Mouse (Mus musculus): ENCODE data around the gene Plekha7. TPM values are rescaled to one million over a fixed set of nuclear protein-coding genes. Genes with fewer than 3 reads are reported as not detected.

The Plekha7 gene
- polyA plus RNA-seq, 1 experiment = 24.4 TPM

DNA sequence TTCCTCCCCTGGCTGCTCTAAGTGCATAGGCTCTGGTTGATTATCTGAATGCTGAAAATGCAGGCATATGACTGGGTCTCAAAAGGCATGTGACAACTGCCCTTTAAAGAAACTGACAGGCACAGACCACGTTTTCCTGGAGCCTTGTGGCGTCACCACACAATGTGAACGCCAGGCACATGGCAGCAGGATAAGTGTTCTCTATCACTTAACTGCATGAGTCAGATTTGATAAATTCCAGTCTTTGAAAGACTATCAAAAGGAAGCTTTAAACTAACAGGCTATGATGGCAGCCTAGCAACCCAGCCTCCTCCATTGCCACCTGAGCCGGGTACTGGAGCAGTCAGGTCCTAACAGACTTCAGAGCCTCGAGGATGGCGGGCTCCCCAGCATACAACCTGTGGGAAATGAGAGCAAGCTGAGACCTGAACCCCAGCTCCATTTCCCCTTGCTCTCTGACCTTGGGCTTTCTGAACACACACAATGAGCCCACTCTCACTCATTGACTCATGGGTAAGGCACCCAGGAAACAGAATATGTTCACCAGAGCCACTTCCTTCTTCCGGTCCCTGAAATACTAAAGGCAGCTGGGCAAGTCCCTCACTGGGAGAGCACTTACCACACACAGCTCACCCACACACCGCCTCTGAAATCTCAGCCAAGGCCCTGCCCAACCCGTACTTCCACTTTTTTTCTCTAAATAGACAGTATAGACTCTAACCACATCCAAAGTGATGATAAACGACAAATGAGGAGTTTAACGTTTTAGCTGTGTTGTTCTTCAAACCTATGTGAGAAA, 77.2 kb downstream of the Plekha7 start:
- 10% methylated on average over 11 of the region's 11 CpGs for WGBS
- Histone ChIP-seq H3K27me3 (ENCODE audit: control insufficient read depth, insufficient read depth, low read length) (no peaks in the 10 kb centered on the region), H3K4me3 (ENCODE audit: control insufficient read depth, insufficient read depth, low read length) (no peak overlapping the region), H3K27ac (ENCODE audit: control insufficient read depth, insufficient read depth, low read length) (peak overlapping the region; percentile 36; the same call in 1 of the 2 replicates), H3K36me3 (ENCODE audit: control insufficient read depth, insufficient read depth, low read length) (no peaks in the 10 kb centered on the region), H3K4me1 (replicated peaks; ENCODE audit: control insufficient read depth, insufficient read depth, low read length) (peaks cover 35% of the 10 kb centered on the region)
- DNase-seq = peak; percentile 46
- TF ChIP-seq CTCF (IDR thresholded peaks at IDR 0.05; ENCODE audit: borderline replicate concordance, control insufficient read depth, extremely low read depth, insufficient read depth, low read length, poor library complexity) = no peak

DNA sequence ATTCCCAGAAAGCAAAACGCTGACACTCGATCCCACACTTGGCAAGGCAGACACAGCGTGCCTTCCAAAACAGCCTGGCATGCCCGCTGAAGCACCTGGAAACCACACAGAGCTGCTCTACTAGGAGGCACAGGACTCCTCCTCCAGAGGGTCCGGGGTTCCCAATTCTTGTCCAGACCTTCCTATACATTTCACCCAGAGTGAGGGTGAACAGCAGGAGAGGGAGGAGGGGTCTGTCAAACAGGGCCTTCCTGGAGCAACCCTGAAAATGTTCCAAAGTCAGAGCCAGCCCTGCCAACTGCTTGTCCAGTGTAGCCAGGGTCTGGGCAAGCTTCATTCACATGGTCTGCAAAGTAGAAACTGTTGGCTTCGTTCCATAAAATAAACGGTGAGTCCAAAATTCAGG, 81.3 kb downstream of the Plekha7 start:
- Histone ChIP-seq H3K36me3 (ENCODE audit: control insufficient read depth, insufficient read depth, low read length) (no peaks in the 10 kb centered on the region), H3K27me3 (ENCODE audit: control insufficient read depth, insufficient read depth, low read length) (no peaks in the 10 kb centered on the region), H3K4me3 (ENCODE audit: control insufficient read depth, insufficient read depth, low read length) (no peak overlapping the region), H3K27ac (ENCODE audit: control insufficient read depth, insufficient read depth, low read length) (no peak overlapping the region), H3K4me1 (replicated peaks; ENCODE audit: control insufficient read depth, insufficient read depth, low read length) (peaks cover 13% of the 10 kb centered on the region)
- DNase-seq = no peak
- 87% methylated on average over 7 of the region's 7 CpGs for WGBS
- TF ChIP-seq CTCF (IDR thresholded peaks at IDR 0.05; ENCODE audit: borderline replicate concordance, control insufficient read depth, extremely low read depth, insufficient read depth, low read length, poor library complexity) (no peak), POLR2A (IDR thresholded peaks at IDR 0.05; ENCODE audit: control insufficient read depth, extremely low read depth, insufficient read depth, low read length, poor library complexity) (no peak)

GRCm38 (mm10) chr7:116226316-116226715, 81.9 kb downstream of the Plekha7 start:
- Histone ChIP-seq H3K4me1 (replicated peaks; ENCODE audit: control insufficient read depth, insufficient read depth, low read length) (peaks cover 12% of the 10 kb centered on the region), H3K4me3 (ENCODE audit: control insufficient read depth, insufficient read depth, low read length) (no peak overlapping the region)
- WGBS = 99% methylated on average over 6 of the region's 6 CpGs

GRCm38 (mm10) chr7:116224543-116224942, 83.6 kb downstream of the Plekha7 start:
- H3K36me3 ChIP-seq (ENCODE audit: control insufficient read depth, insufficient read depth, low read length) = no peaks in the 10 kb centered on the region
- WGBS = 96% methylated on average over 2 of the region's 2 CpGs
- H3K27ac ChIP-seq (ENCODE audit: control insufficient read depth, insufficient read depth, low read length) = no peak overlapping the region
- no peak overlapping the region for H3K4me3 ChIP-seq (ENCODE audit: control insufficient read depth, insufficient read depth, low read length)
- no peak for DNase-seq
- H3K27me3 ChIP-seq (ENCODE audit: control insufficient read depth, insufficient read depth, low read length) = no peaks in the 10 kb centered on the region
- TF ChIP-seq POLR2A (IDR thresholded peaks at IDR 0.05; ENCODE audit: control insufficient read depth, extremely low read depth, insufficient read depth, low read length, poor library complexity) = no peak
- TF ChIP-seq CTCF (IDR thresholded peaks at IDR 0.05; ENCODE audit: borderline replicate concordance, control insufficient read depth, extremely low read depth, insufficient read depth, low read length, poor library complexity) = no peak
- H3K4me1 ChIP-seq (replicated peaks; ENCODE audit: control insufficient read depth, insufficient read depth, low read length) = peaks cover 2% of the 10 kb centered on the region; the same call in 1 of the 2 replicates

More at GRCm38 (mm10) chr7:116226316-116226715, 81.9 kb downstream of the Plekha7 start:
- TF ChIP-seq CTCF (IDR thresholded peaks at IDR 0.05; ENCODE audit: borderline replicate concordance, control insufficient read depth, extremely low read depth, insufficient read depth, low read length, poor library complexity) = no peak
- no peak for TF ChIP-seq POLR2A (IDR thresholded peaks at IDR 0.05; ENCODE audit: control insufficient read depth, extremely low read depth, insufficient read depth, low read length, poor library complexity)
- Histone ChIP-seq H3K27me3 (ENCODE audit: control insufficient read depth, insufficient read depth, low read length) (no peaks in the 10 kb centered on the region), H3K36me3 (ENCODE audit: control insufficient read depth, insufficient read depth, low read length) (no peaks in the 10 kb centered on the region), H3K27ac (ENCODE audit: control insufficient read depth, insufficient read depth, low read length) (no peak overlapping the region)
- DNase-seq = no peak

DNA sequence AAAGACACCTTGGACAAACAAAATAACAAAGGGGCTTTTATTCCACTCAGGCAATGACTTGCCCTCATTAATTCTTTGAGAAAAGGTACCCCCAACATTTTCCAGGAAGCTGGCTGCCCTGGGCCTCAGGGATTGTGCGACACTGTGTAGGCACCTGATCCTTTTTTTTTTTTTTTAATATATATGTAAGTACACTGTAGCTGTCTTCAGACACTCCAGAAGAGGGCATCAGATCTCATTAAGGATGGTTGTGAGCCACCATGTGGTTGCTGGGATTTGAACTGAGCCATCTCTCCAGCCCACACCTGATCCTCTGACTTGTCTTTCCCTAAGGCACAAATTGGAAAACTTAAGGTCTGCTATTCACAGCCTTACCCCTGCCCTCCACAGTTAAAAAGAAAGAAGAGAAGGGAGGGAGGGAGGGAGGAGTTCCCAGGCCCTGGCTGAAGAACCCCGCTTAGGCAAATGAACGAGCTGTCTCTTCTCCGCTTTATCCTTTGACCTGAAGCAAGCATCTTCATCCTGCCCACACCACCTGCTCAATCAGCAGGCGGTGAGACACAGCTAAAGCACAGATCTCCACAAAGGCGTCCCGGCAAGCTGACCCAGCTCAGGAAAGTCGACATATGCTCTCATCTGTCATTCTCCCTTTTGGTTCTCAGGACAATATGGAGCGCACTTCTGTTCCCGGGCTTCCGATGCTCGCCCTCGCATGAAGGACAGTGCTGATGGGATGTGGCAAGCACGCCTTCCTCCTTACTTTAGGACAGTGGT, 85.0 kb downstream of the Plekha7 start:
- no peaks in the 10 kb centered on the region for H3K27me3 ChIP-seq (ENCODE audit: control insufficient read depth, insufficient read depth, low read length)
- TF ChIP-seq POLR2A (IDR thresholded peaks at IDR 0.05; ENCODE audit: control insufficient read depth, extremely low read depth, insufficient read depth, low read length, poor library complexity) = no peak
- TF ChIP-seq CTCF (IDR thresholded peaks at IDR 0.05; ENCODE audit: borderline replicate concordance, control insufficient read depth, extremely low read depth, insufficient read depth, low read length, poor library complexity) = no peak
- no peak for DNase-seq
- no peak overlapping the region for H3K27ac ChIP-seq (ENCODE audit: control insufficient read depth, insufficient read depth, low read length)
- no peak overlapping the region for H3K4me3 ChIP-seq (ENCODE audit: control insufficient read depth, insufficient read depth, low read length)
- no peaks in the 10 kb centered on the region for H3K36me3 ChIP-seq (ENCODE audit: control insufficient read depth, insufficient read depth, low read length)
- H3K4me1 ChIP-seq (replicated peaks; ENCODE audit: control insufficient read depth, insufficient read depth, low read length) = peaks cover 2% of the 10 kb centered on the region; the same call in 1 of the 2 replicates
- 90% methylated on average over 14 of the region's 14 CpGs for WGBS

GRCm38 (mm10) chr7:116222288-116223009, 85.7 kb downstream of the Plekha7 start:
- 63% methylated on average over 8 of the region's 8 CpGs for WGBS
- no peak for DNase-seq
- Histone ChIP-seq H3K36me3 (ENCODE audit: control insufficient read depth, insufficient read depth, low read length) (no peaks in the 10 kb centered on the region), H3K27me3 (ENCODE audit: control insufficient read depth, insufficient read depth, low read length) (no peaks in the 10 kb centered on the region), H3K4me3 (ENCODE audit: control insufficient read depth, insufficient read depth, low read length) (no peak overlapping the region), H3K27ac (ENCODE audit: control insufficient read depth, insufficient read depth, low read length) (no peak overlapping the region), H3K4me1 (replicated peaks; ENCODE audit: control insufficient read depth, insufficient read depth, low read length) (peaks cover 2% of the 10 kb centered on the region; the same call in 1 of the 2 replicates)
- no peak for TF ChIP-seq POLR2A (IDR thresholded peaks at IDR 0.05; ENCODE audit: control insufficient read depth, extremely low read depth, insufficient read depth, low read length, poor library complexity)
- no peak for TF ChIP-seq CTCF (IDR thresholded peaks at IDR 0.05; ENCODE audit: borderline replicate concordance, control insufficient read depth, extremely low read depth, insufficient read depth, low read length, poor library complexity)

Measured in thymus, adult 2 months (tissue).